Mouse (Mus musculus) B cell, adult (primary cell): Measurements from ENCODE around the gene Zc3h15. TPM values are rescaled to one million over a fixed set of nuclear protein-coding genes. Genes with fewer than 3 reads are reported as not detected.

ENCODE experiments used
- total RNA-seq: library from RNA; stranded (reverse); gene quantifications from 4 replicates; pipeline ENCODE4 v1.2.4, GENCODE M21; 2023; ENCODE audit not compliant: inconsistent age

The Zc3h15 gene
- 107 to 128 TPM (median 118 TPM) in 4 replicates for total RNA-seq

GRCm38 (mm10) chr2:83644276-83645252 is at the start of gene Zc3h15:
Zc3h15 (plus strand) TSS chr2:83644435.

Other genes with a start within 250 kb of the Zc3h15 start
- gene Itgav, start 80.0 kb downstream of the Zc3h15 start, total RNA-seq: 48.2 to 53.6 TPM (median 51.2 TPM) in 4 replicates
- not detected in 4 replicates for gene Fam171b, start 168.2 kb downstream of the Zc3h15 start, total RNA-seq